Mouse (Mus musculus): ENCODE measurements at regions not wholly inside any gene's neighbourhood (a gene's known extent, or its start where the extent isn't known, plus 50 kb on each side); places are given as distances from the start of the nearest gene placed in this dataset.

GRCm38 (mm10) chr2:160502901-160503300 lies 136.0 kb upstream of the Mafb start:
- no peak overlapping the region for H3K4me2 ChIP-seq (ENCODE audit: insufficient read depth, low read depth, poor library complexity, severe bottlenecking)
- no peak overlapping the region for H3K9ac ChIP-seq (ENCODE audit: insufficient read depth, low read depth)
- dilution Hi-C loops (cut with MboI; ENCODE audit: extremely low pct_ligation_motif_present, extremely low pct_unique_long_range_greater_than_20kb, low sequenced_read_pairs) (no loop called here), in situ Hi-C loops (cut with MboI; ENCODE audit: low pct_ligation_motif_present, low pct_unique_long_range_greater_than_20kb, low sequenced_read_pairs) (no loop called here)
- no peak overlapping the region for H3K27ac ChIP-seq (ENCODE audit: insufficient read depth, low read depth)
- H3K4me3 ChIP-seq (replicated peaks in 1 of 3; ENCODE audit: low read depth in 2 of 3, low read length in 2 of 3, poor library complexity in 1 of 3): no peak overlapping the region
- H3K79me2 ChIP-seq (replicated peaks; ENCODE audit: control insufficient read depth, extremely low read depth, insufficient read depth, poor library complexity, severe bottlenecking): no peaks in the 10 kb centered on the region
- H3K27me3 ChIP-seq (replicated peaks): peaks cover 87% of the 10 kb centered on the region
- no peaks in the 10 kb centered on the region for H3K9me3 ChIP-seq (replicated peaks; ENCODE audit: low read length)
- H3K36me3 ChIP-seq (replicated peaks in 1 of 2; ENCODE audit: control insufficient read depth in 1 of 2, insufficient read depth in 1 of 2, low read length in 1 of 2): no peaks in the 10 kb centered on the region
- DNase-seq (ENCODE audit: extremely low read depth): no peak
- no peaks in the 10 kb centered on the region for H3K4me1 ChIP-seq (ENCODE audit: control insufficient read depth in 1 of 2, insufficient read depth in 2 of 2)
- TF ChIP-seq POLR2AphosphoS2 (IDR thresholded peaks at IDR 0.05; ENCODE audit: low read depth, low read length): no peak
- TF ChIP-seq MAFK (IDR thresholded peaks at IDR 0.05; ENCODE audit: insufficient replicate concordance, low read length): no peak
- TF ChIP-seq MXI1 (IDR thresholded peaks at IDR 0.05; ENCODE audit: low read depth, low read length): no peak
- TF ChIP-seq JUND (conservative IDR thresholded peaks at IDR 0.05; ENCODE audit: low read depth, low read length): no peak
- no peak for TF ChIP-seq RCOR1 (conservative IDR thresholded peaks at IDR 0.05; ENCODE audit: low read depth, low read length)
- no peak for TF ChIP-seq CTCF (conservative IDR thresholded peaks at IDR 0.05 in 1 of 2, IDR thresholded peaks at IDR 0.05 in 1 of 2; ENCODE audit: low read depth in 2 of 2, low read length in 2 of 2)
- no peak for TF ChIP-seq PAX5 (IDR thresholded peaks at IDR 0.05; ENCODE audit: low read length)
- no peak for TF ChIP-seq JUN (IDR thresholded peaks at IDR 0.05; ENCODE audit: insufficient read depth, low read depth, low read length)
- TF ChIP-seq USF1 (IDR thresholded peaks at IDR 0.05; ENCODE audit: low read depth, low read length): no peak
- no peak for TF ChIP-seq CHD2 (IDR thresholded peaks at IDR 0.05; ENCODE audit: low read length)
- TF ChIP-seq SMC3 (IDR thresholded peaks at IDR 0.05; ENCODE audit: low read depth, low read length): no peak
- no peak for TF ChIP-seq GABPA (IDR thresholded peaks at IDR 0.05; ENCODE audit: insufficient replicate concordance, low read depth, low read length)

DNA sequence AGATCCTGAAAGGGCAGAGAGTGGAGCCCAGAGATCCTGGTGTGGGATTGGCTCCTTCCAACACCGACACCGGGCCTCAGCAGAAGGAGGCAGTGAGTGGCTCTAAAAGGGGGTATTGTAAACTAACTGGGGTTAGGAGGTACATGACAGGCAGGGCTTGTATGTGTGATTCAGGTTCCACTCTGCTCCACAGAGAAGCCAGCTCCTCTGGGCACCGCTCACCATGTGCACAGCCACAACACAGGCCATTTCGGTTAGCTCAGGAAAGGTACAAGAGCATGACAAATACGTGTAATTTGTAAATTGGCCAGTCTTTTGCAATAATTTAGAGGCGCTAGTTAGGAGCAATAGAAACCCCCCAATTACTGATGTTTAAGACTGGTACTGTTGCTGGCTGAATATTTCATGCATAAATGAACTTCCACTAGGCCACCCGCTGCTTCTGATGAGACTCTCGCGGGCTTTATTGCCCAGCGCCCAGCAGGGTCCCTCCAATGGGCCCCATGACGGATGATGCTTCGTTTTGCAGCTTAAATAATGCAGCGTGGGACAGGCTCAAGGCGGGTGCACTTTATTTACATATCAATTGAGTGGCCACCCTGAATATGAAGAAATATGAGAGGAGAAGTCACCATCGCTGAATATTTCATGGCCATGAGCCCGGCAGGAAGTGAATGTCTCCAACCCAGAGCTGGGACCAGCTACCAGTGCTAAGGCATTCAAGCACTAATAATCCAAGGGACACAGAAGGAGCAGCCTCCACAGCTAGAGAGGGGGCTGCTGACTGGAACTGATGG lies 136.9 kb upstream of the Mafb start:
- H3K4me2 ChIP-seq (ENCODE audit: insufficient read depth, low read depth, poor library complexity, severe bottlenecking): no peak overlapping the region
- TF ChIP-seq NRF1 (IDR thresholded peaks at IDR 0.05; ENCODE audit: low read depth, low read length) (no peak), POLR2AphosphoS2 (IDR thresholded peaks at IDR 0.05; ENCODE audit: low read depth, low read length) (no peak), SMC3 (IDR thresholded peaks at IDR 0.05; ENCODE audit: low read depth, low read length) (no peak), GABPA (IDR thresholded peaks at IDR 0.05; ENCODE audit: insufficient replicate concordance, low read depth, low read length) (no peak), RAD21 (IDR thresholded peaks at IDR 0.05; ENCODE audit: low read depth, low read length) (no peak), TCF12 (IDR thresholded peaks at IDR 0.05; ENCODE audit: low read depth, low read length) (no peak), BHLHE40 (IDR thresholded peaks at IDR 0.05; ENCODE audit: low read depth, low read length) (no peak), PAX5 (IDR thresholded peaks at IDR 0.05; ENCODE audit: low read length) (no peak), ETS1 (conservative IDR thresholded peaks at IDR 0.05; ENCODE audit: low read depth, low read length) (no peak), USF2 (conservative IDR thresholded peaks at IDR 0.05; ENCODE audit: low read depth, low read length) (no peak), ZKSCAN1 (IDR thresholded peaks at IDR 0.05; ENCODE audit: borderline replicate concordance, low read depth, low read length) (no peak), CHD2 (IDR thresholded peaks at IDR 0.05; ENCODE audit: low read length) (no peak), E2F4 (IDR thresholded peaks at IDR 0.05; ENCODE audit: insufficient replicate concordance, low read depth, low read length) (no peak), CHD1 (IDR thresholded peaks at IDR 0.05; ENCODE audit: low read depth, low read length) (no peak), KAT2A (IDR thresholded peaks at IDR 0.05; ENCODE audit: insufficient replicate concordance, low read length) (no peak), SIN3A (IDR thresholded peaks at IDR 0.05; ENCODE audit: low read length) (no peak), ELF1 (IDR thresholded peaks at IDR 0.05; ENCODE audit: low read depth, low read length) (no peak), ZC3H11A (IDR thresholded peaks at IDR 0.05; ENCODE audit: low read depth, low read length) (no peak)
- no peaks in the 10 kb centered on the region for H3K79me2 ChIP-seq (replicated peaks; ENCODE audit: control insufficient read depth, extremely low read depth, insufficient read depth, poor library complexity, severe bottlenecking)
- H3K4me3 ChIP-seq (replicated peaks in 1 of 3; ENCODE audit: low read depth in 2 of 3, low read length in 2 of 3, poor library complexity in 1 of 3): no peak overlapping the region
- H3K27me3 ChIP-seq (replicated peaks): peaks cover 84% of the 10 kb centered on the region
- H3K4me1 ChIP-seq (ENCODE audit: control insufficient read depth in 1 of 2, insufficient read depth in 2 of 2): no peaks in the 10 kb centered on the region
- dilution Hi-C loops (cut with MboI; ENCODE audit: extremely low pct_ligation_motif_present, extremely low pct_unique_long_range_greater_than_20kb, low sequenced_read_pairs): no loop called here
- H3K36me3 ChIP-seq (replicated peaks in 1 of 2; ENCODE audit: control insufficient read depth in 1 of 2, insufficient read depth in 1 of 2, low read length in 1 of 2): no peaks in the 10 kb centered on the region
- no peak overlapping the region for H3K9ac ChIP-seq (ENCODE audit: insufficient read depth, low read depth)
- no peak for DNase-seq (ENCODE audit: extremely low read depth)
- H3K9me3 ChIP-seq (replicated peaks; ENCODE audit: low read length): no peaks in the 10 kb centered on the region
- in situ Hi-C loops (cut with MboI; ENCODE audit: low pct_ligation_motif_present, low pct_unique_long_range_greater_than_20kb, low sequenced_read_pairs): no loop called here
- no peak overlapping the region for H3K27ac ChIP-seq (ENCODE audit: insufficient read depth, low read depth)

All from CH12.LX (cell line).